Mouse (Mus musculus) stomach, embryonic 16.5 days (tissue): ENCODE measurements around the gene Arid3c. TPM values are rescaled to one million over a fixed set of nuclear protein-coding genes. Genes with fewer than 3 reads are reported as not detected.
A peak's percentile ranks its signal among the peaks of the same experiment; 100 is the strongest.
"Not testable (repeated sequence)": the region's sequence is repeated elsewhere in the genome, so short reads cannot be mapped to it uniquely, and the experiment has no call there.

Source experiments
- ATAC-seq: fragments of 200-750 bp; cut with Nextera tagmentation; 2 replicates; pipeline ENCODE4 v1.8.0; 2017; ENCODE audit warnings: moderate number of reproducible peaks, moderate TSS enrichment; ENCODE audit not compliant: insufficient read depth, low FRiP score
- H3K27ac ChIP-seq: fragments of 300-500 bp; sonication (generic); 2 replicates; pipeline ENCODE4 v1.5.1; 2014; ENCODE audit warnings: low read length
- H3K27me3 ChIP-seq: fragments of 300-500 bp; sonication (generic); 2 replicates; pipeline ENCODE4 v1.6.1; 2014; ENCODE audit warnings: low read length, control low read depth, mixed read lengths; ENCODE audit not compliant: control insufficient read depth, insufficient read depth
- H3K36me3 ChIP-seq: fragments of 300-500 bp; sonication (generic); 2 replicates; pipeline ENCODE4 v1.6.1; 2014; ENCODE audit warnings: low read length; ENCODE audit not compliant: control insufficient read depth, insufficient read depth
- H3K4me1 ChIP-seq: fragments of 300-500 bp; sonication (generic); 2 replicates; pipeline ENCODE4 v1.6.1; 2014; ENCODE audit warnings: low read length, control low read depth, mixed read lengths; ENCODE audit not compliant: control insufficient read depth, insufficient read depth
- H3K4me2 ChIP-seq: fragments of 300-500 bp; sonication (generic); 2 replicates; pipeline ENCODE4 v1.6.1; 2014; ENCODE audit warnings: low read depth, low read length, mixed read lengths
- H3K4me3 ChIP-seq: fragments of 300-500 bp; sonication (generic); replicated peaks from 2 replicates; pipeline ENCODE4 v1.5.1; 2014; ENCODE audit warnings: mild to moderate bottlenecking, low read length
- H3K9ac ChIP-seq: fragments of 300-500 bp; sonication (generic); 2 replicates; pipeline ENCODE4 v1.6.1; 2014; ENCODE audit warnings: low read length
- H3K9me3 ChIP-seq: fragments of 300-500 bp; sonication (generic); replicated peaks from 2 replicates; pipeline ENCODE4 v1.6.1; 2016; ENCODE audit warnings: low read length, control low read depth; ENCODE audit not compliant: control insufficient read depth
- WGBS: fragments of 180-500 bp; shearing (Covaris S2); extraction: QIAGEN DNeasy Blood & Tissue Kit; methylation state at CpG from one replicate; pipeline ENCODE4 v1.1.7; 2014; 5-methylcytosine and 5-hydroxymethylcytosine counted together
- polyA plus RNA-seq: library from polyadenylated mRNA; unstranded; fragments of >200 nt; fragmentation: Nextera tagmentation; extraction: Ambion mirVana; gene quantifications from 2 replicates; pipeline ENCODE4 v1.2.1, GENCODE M21; 2015

The Arid3c gene
- polyA plus RNA-seq, 1 experiment from 2014 or later, result not detected

- not testable (repeated sequence) for H3K27ac ChIP-seq, H3K27me3 ChIP-seq, H3K4me2 ChIP-seq, H3K4me1 ChIP-seq, H3K9me3 ChIP-seq, H3K4me3 ChIP-seq, ATAC-seq, H3K36me3 ChIP-seq, H3K9ac ChIP-seq
- 68% methylated on average over 1 of the region's 1 CpGs for WGBS
Measured at GRCm38 (mm10) chr4:41688562-41688961, 42.4 kb downstream of the Arid3c start.

GRCm38 (mm10) chr4:41685882-41686492 lies 45.0 kb downstream of the Arid3c start:
- not testable (repeated sequence) for H3K4me3 ChIP-seq, H3K4me1 ChIP-seq, H3K27ac ChIP-seq, H3K36me3 ChIP-seq, H3K4me2 ChIP-seq, H3K27me3 ChIP-seq, H3K9me3 ChIP-seq, H3K9ac ChIP-seq, ATAC-seq
- 61% methylated on average over 10 of the region's 10 CpGs for whole genome bisulfite sequencing

- not testable (repeated sequence) for H3K9me3 ChIP-seq, ATAC-seq, H3K4me1 ChIP-seq, H3K36me3 ChIP-seq, H3K4me2 ChIP-seq, H3K4me3 ChIP-seq, H3K9ac ChIP-seq, H3K27ac ChIP-seq, H3K27me3 ChIP-seq
- WGBS, result under 1% methylated on average over 14 of the region's 14 CpGs
Measured at GRCm38 (mm10) chr4:41684931-41685453, 46.0 kb downstream of the Arid3c start.

GRCm38 (mm10) chr4:41684131-41684930 lies 46.6 kb downstream of the Arid3c start:
- H3K4me3 ChIP-seq, H3K9ac ChIP-seq, H3K27ac ChIP-seq, H3K36me3 ChIP-seq, H3K27me3 ChIP-seq, H3K9me3 ChIP-seq, ATAC-seq: not testable (repeated sequence)
- peaks cover 12% of the 10 kb centered on the region for H3K4me1 ChIP-seq
- 7% methylated on average over 23 of the region's 27 CpGs for WGBS
- 0 out of 2 replicates have a peak overlapping the region, but pooled peaks have one; percentile 5 for H3K4me2 ChIP-seq

- not testable (repeated sequence) for H3K4me2 ChIP-seq, H3K9me3 ChIP-seq, H3K4me3 ChIP-seq, H3K9ac ChIP-seq, H3K27ac ChIP-seq, H3K36me3 ChIP-seq, H3K27me3 ChIP-seq
- peak; percentile 22; the same call in 1 of the 2 replicates for ATAC-seq
- H3K4me1 ChIP-seq, result peaks cover 19% of the 10 kb centered on the region
- WGBS, result 1% methylated on average over 8 of the region's 27 CpGs
Measured at GRCm38 (mm10) chr4:41683303-41683702, 47.6 kb downstream of the Arid3c start.

- H3K9ac ChIP-seq, result 0 out of 2 replicates have a peak overlapping the region, but pooled peaks have one; percentile 5
- peaks cover 19% of the 10 kb centered on the region for H3K4me1 ChIP-seq
- H3K4me2 ChIP-seq, result peak overlapping the region; percentile 25; the same call in 1 of the 2 replicates
- H3K36me3 ChIP-seq, result no peaks in the 10 kb centered on the region
- 0 out of 2 replicates have a peak, but pooled peaks cover 8% of the 10 kb centered on the region for H3K27me3 ChIP-seq
- peak overlapping the region; percentile 62 for H3K27ac ChIP-seq
- H3K4me3 ChIP-seq, result no peak overlapping the region
- WGBS, result 43% methylated on average over 6 of the region's 6 CpGs
- no peak for ATAC-seq
- no peaks in the 10 kb centered on the region for H3K9me3 ChIP-seq
Measured at GRCm38 (mm10) chr4:41682789-41683188, 48.2 kb downstream of the Arid3c start.

- H3K4me3 ChIP-seq, result no peak overlapping the region
- no peak overlapping the region for H3K27ac ChIP-seq
- H3K27me3 ChIP-seq, result 0 out of 2 replicates have a peak, but pooled peaks cover 8% of the 10 kb centered on the region
- no peaks in the 10 kb centered on the region for H3K36me3 ChIP-seq
- 63% methylated on average over 10 of the region's 10 CpGs for WGBS
- H3K4me1 ChIP-seq, result peaks cover 24% of the 10 kb centered on the region
- H3K4me2 ChIP-seq, result no peak overlapping the region
- no peaks in the 10 kb centered on the region for H3K9me3 ChIP-seq
- H3K9ac ChIP-seq, result no peak overlapping the region
- no peak for ATAC-seq
Measured at GRCm38 (mm10) chr4:41681947-41682346, 49.0 kb downstream of the Arid3c start.

- H3K4me3 ChIP-seq, result no peak overlapping the region
- H3K4me2 ChIP-seq, result no peak overlapping the region
- H3K36me3 ChIP-seq, result no peaks in the 10 kb centered on the region
- H3K4me1 ChIP-seq, result peaks cover 31% of the 10 kb centered on the region
- no peaks in the 10 kb centered on the region for H3K9me3 ChIP-seq
- H3K27ac ChIP-seq, result no peak overlapping the region
- 59% methylated on average over 4 of the region's 4 CpGs for WGBS
- no peak for ATAC-seq
- H3K9ac ChIP-seq, result no peak overlapping the region
- 0 out of 2 replicates have a peak, but pooled peaks cover 8% of the 10 kb centered on the region for H3K27me3 ChIP-seq
Measured at GRCm38 (mm10) chr4:41681176-41681575, 49.8 kb downstream of the Arid3c start.

- 23% methylated on average over 1 of the region's 2 CpGs for WGBS
- H3K4me1 ChIP-seq, result peaks cover 36% of the 10 kb centered on the region
Measured at GRCm38 (mm10) chr4:41679291-41679690, 51.7 kb downstream of the Arid3c start.

More at GRCm38 (mm10) chr4:41679291-41679690, 51.7 kb downstream of the Arid3c start:
- no peak overlapping the region for H3K4me2 ChIP-seq
- 0 out of 2 replicates have a peak, but pooled peaks have one; percentile 49 for ATAC-seq
- no peak overlapping the region for H3K4me3 ChIP-seq
- H3K27ac ChIP-seq, result peak overlapping the region; percentile 49; the same call in 1 of the 2 replicates
- H3K9ac ChIP-seq, result no peak overlapping the region
- no peaks in the 10 kb centered on the region for H3K9me3 ChIP-seq
- 0 out of 2 replicates have a peak, but pooled peaks cover 8% of the 10 kb centered on the region for H3K27me3 ChIP-seq
- H3K36me3 ChIP-seq, result no peaks in the 10 kb centered on the region
